In the genomic region with DNA sequence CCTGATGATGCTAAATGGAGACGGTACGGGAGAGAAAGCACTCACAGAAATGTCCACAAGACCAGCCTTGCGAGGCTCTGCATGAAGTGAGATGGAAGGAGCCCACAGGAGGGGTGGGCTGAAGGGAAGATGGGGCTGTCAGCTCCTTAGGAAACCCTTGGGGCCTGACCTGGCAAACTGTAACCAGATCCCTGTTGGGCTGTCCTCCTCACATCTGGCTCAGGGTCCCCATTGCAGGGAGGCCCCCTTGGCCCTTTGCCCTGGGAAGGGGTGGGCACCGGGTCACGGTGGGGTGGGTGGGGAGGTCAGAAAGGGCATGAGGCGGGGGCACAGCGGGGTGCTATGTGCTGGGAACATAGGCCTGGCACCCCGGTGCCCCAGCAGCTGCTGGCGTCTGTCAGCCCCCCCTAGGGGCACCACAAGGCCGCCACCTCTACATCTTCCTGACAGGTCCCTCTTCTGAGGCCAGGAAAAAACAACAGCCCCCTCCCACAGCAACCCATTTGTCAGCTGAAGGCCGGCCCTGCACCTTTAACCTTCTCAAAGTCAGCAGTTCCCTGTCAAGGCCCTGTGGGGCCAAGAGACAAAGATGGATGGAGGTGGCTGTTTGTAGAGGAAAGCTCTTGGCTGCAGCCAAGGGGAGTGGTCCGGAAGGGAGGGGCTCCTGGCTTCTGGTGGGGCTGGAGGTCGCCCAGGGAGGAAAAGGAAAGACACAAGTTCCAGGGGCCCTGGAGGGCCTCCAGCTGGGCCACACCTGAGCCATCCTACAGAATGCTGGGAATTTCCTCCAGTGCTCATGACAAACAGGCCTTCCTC, we compare ENCODE assay signal across 12 mouse cellular contexts. TPM values are rescaled to one million over a fixed set of nuclear protein-coding genes. Genes with fewer than 3 reads are reported as not detected.
A peak's percentile ranks its signal among the peaks of the same experiment; 100 is the strongest.
DNase-seq lines count a peak whose midpoint lies in the region; ATAC-seq and TF ChIP-seq lines count a peak whose summit lies in the region.
"Had no signal": no experiment of that assay in that cellular context is flagged by ENCODE, and none has a peak within 500 bp of the region (broad histone marks: within the 10 kb centered on the region; RNA-seq: fewer than 3 reads in every experiment).

No protein-coding gene starts in this region.

- 0 out of 2 replicates have a peak overlapping the region, but pooled peaks have one; percentile 9 for H3K27ac ChIP-seq in heart, postnatal 0 days (ENCODE audit: low read depth)
- peak overlapping the region; percentile 51; the same call in 1 of the 2 replicates for H3K27ac ChIP-seq in limb, embryonic 11.5 days (replicated peaks; ENCODE audit: low read depth, low read length)

- no peak overlapping the region for H3K4me2 ChIP-seq in heart, postnatal 0 days (ENCODE audit: low read depth, low read length)
- H3K4me2 ChIP-seq in limb, embryonic 11.5 days (ENCODE audit: low read depth, severe bottlenecking) = no peak overlapping the region; the same call in 1 of the 2 replicates

- H3K9me3 ChIP-seq in heart, postnatal 0 days (replicated peaks; ENCODE audit: control insufficient read depth, low read length) = 0 out of 2 replicates have a peak, but pooled peaks cover 3% of the 10 kb centered on the region
- no peaks in the 10 kb centered on the region for H3K9me3 ChIP-seq in limb, embryonic 11.5 days (ENCODE audit: control insufficient read depth, low read length)
- H3K9me3 ChIP-seq: G1E had no signal

- no peak overlapping the region for H3K9ac ChIP-seq in heart, postnatal 0 days (replicated peaks; ENCODE audit: low read depth, low read length)
- H3K9ac ChIP-seq in limb, embryonic 11.5 days (ENCODE audit: low read length) = no peak overlapping the region

- H3K27me3 ChIP-seq in heart, postnatal 0 days (ENCODE audit: control insufficient read depth, insufficient read depth, low read length) = 0 out of 2 replicates have a peak, but pooled peaks cover 9% of the 10 kb centered on the region
- H3K27me3 ChIP-seq in limb, embryonic 11.5 days (ENCODE audit: control insufficient read depth, insufficient read depth, low read length) = 0 out of 2 replicates have a peak, but pooled peaks cover 1% of the 10 kb centered on the region

- no peak overlapping the region for H3K4me3 ChIP-seq in lung, adult 2 months (replicated peaks; ENCODE audit: extremely low read depth, low read depth, low read length)
- H3K4me3 ChIP-seq in heart, postnatal 0 days (ENCODE audit: low read depth, low read length) = no peak overlapping the region
- no peak overlapping the region for H3K4me3 ChIP-seq in limb, embryonic 11.5 days (ENCODE audit: low read depth, low read length)
- H3K4me3 ChIP-seq: myocyte had no signal

- DNase-seq in lung, adult 18-20 months = peak; percentile 64 to 68
- DNase-seq in lung, adult 2 months = no peak
- no peak for DNase-seq in heart, postnatal 0 days (ENCODE audit: low spot score)
- DNase-seq in limb, embryonic 11.5 days (ENCODE audit: low spot score) = peak; percentile 53
- DNase-seq in testis, postnatal 10 days (ENCODE audit: low spot score) = no peak
- DNase-seq in gastrocnemius, postnatal 14 days = no peak
- no peak for DNase-seq in retina, embryonic 14.5 days (ENCODE audit: low spot score)
- DNase-seq in layer of hippocampus, postnatal 36 days = no peak
- DNase-seq: cerebellum, adult 9-11 months had no signal

- no peak for TF ChIP-seq EP300 in heart, postnatal 0 days (IDR thresholded peaks at IDR 0.05; ENCODE audit: low read depth)

- intact Hi-C loops in gastrocnemius, postnatal 14 days (cut with DNase I; ENCODE audit: low total_unique reads) = no loop called here

- H3K36me3 ChIP-seq in heart, postnatal 0 days (replicated peaks; ENCODE audit: control insufficient read depth, insufficient read depth, low read length) = no peaks in the 10 kb centered on the region
- H3K36me3 ChIP-seq in limb, embryonic 11.5 days (ENCODE audit: control insufficient read depth, insufficient read depth, low read length) = no peaks in the 10 kb centered on the region
- H3K36me3 ChIP-seq: G1E had no signal

- ATAC-seq in heart, postnatal 0 days (ENCODE audit: insufficient read depth, low read depth) = peak; percentile 40; the same call in 1 of the 2 replicates
- no peak for ATAC-seq in limb, embryonic 11.5 days (ENCODE audit: insufficient number of reproducible peaks, low FRiP score, low TSS enrichment, low read depth)

- WGBS in lung, adult 2 months = 37% methylated on average over 13 of the region's 13 CpGs
- 44% methylated on average over 13 of the region's 13 CpGs for WGBS in heart, postnatal 0 days
- WGBS in limb, embryonic 11.5 days = 11% methylated on average over 13 of the region's 13 CpGs

- TF ChIP-seq CTCF in lung, adult 2 months (IDR thresholded peaks at IDR 0.05; ENCODE audit: insufficient read depth, low read length) = no peak
- no peak for TF ChIP-seq CTCF in heart, postnatal 0 days (IDR thresholded peaks at IDR 0.05; ENCODE audit: low read depth)

- no peak for TF ChIP-seq POLR2A in lung, adult 2 months (IDR thresholded peaks at IDR 0.05; ENCODE audit: borderline replicate concordance, extremely low read depth, low read depth, low read length)

- H3K4me1 ChIP-seq in lung, adult 2 months (ENCODE audit: control insufficient read depth, insufficient read depth, low read length) = peaks cover under 1% of the 10 kb centered on the region; the same call in 1 of the 2 replicates
- 0 out of 2 replicates have a peak, but pooled peaks cover 6% of the 10 kb centered on the region for H3K4me1 ChIP-seq in heart, postnatal 0 days (ENCODE audit: control insufficient read depth, insufficient read depth)
- peaks cover 54% of the 10 kb centered on the region for H3K4me1 ChIP-seq in limb, embryonic 11.5 days (ENCODE audit: control insufficient read depth, insufficient read depth, low read length)

RNA-seq across cellular contexts. Expression of gene Meox1, which starts 2.6 kb away (rescaled TPM):
- polyA plus RNA-seq in lung, adult 2 months (2012; rRNA removed) = 4.3 and 4.4 TPM in 2 replicates
- total RNA-seq in heart, postnatal 0 days (2014; rRNA removed; ENCODE audit: low replicate concordance) = 12.5 and 15.0 TPM in 2 replicates
- polyA plus RNA-seq in heart, postnatal 0 days (2015; fragmentation: Nextera tagmentation; extraction: Ambion mirVana) = 10.9 and 12.3 TPM in 2 replicates
- polyA plus RNA-seq in limb, embryonic 11.5 days (2014; fragmentation: Nextera tagmentation; extraction: Ambion mirVana) = 10.7 and 12.6 TPM in 2 replicates
- total RNA-seq in gastrocnemius, postnatal 14 days (2021) = 10 to 100 TPM in 1 of 2 experiments, 1 to 10 TPM in 1; 8.6 to 10.8 TPM
- total RNA-seq in layer of hippocampus, postnatal 36 days (2021) = under 1 TPM; 0.43 to 0.50 TPM
- total RNA-seq: G1E; granulocyte monocyte progenitor cell, adult 5-6 weeks had no signal
- polyA plus RNA-seq: G1E had no signal

Comparison
In these comparisons a context has a peak if more than half of its experiments do, and no peak if none do; other contexts are left out.
1. DNase-seq: peak in lung, adult 18-20 months (2 of 2) and limb, embryonic 11.5 days (single experiment); none in lung, adult 2 months (single experiment), heart, postnatal 0 days (single experiment), testis, postnatal 10 days (single experiment), gastrocnemius, postnatal 14 days (single experiment), retina, embryonic 14.5 days (single experiment) and layer of hippocampus, postnatal 36 days (0 of 2).